Mouse (Mus musculus) intestine, postnatal 0 days (tissue): ENCODE data around the gene Slfn4. TPM values are rescaled to one million over a fixed set of nuclear protein-coding genes. Genes with fewer than 3 reads are reported as not detected.

ENCODE experiments used
- ATAC-seq: fragments of 200-750 bp; cut with Nextera tagmentation; 2 replicates; pipeline ENCODE4 v1.8.0; 2017; ENCODE audit warnings: mild to moderate bottlenecking, moderate TSS enrichment, moderate library complexity
- H3K27ac ChIP-seq: fragments of 300-500 bp; sonication (generic); 2 replicates; pipeline ENCODE4 v1.5.1; 2014; ENCODE audit warnings: mild to moderate bottlenecking, low read depth, low read length, moderate library complexity
- H3K27me3 ChIP-seq: fragments of 300-500 bp; sonication (generic); replicated peaks from 2 replicates; pipeline ENCODE4 v1.6.1; 2014; ENCODE audit warnings: low read length, mixed read lengths; ENCODE audit not compliant: control insufficient read depth, insufficient read depth
- H3K36me3 ChIP-seq: fragments of 300-500 bp; sonication (generic); 2 replicates; pipeline ENCODE4 v1.6.1; 2014; ENCODE audit warnings: mild to moderate bottlenecking, moderate library complexity; ENCODE audit not compliant: control insufficient read depth, insufficient read depth
- H3K4me1 ChIP-seq: fragments of 300-500 bp; sonication (generic); replicated peaks from 2 replicates; pipeline ENCODE4 v1.6.1; 2014; ENCODE audit warnings: antibody characterized with exemption, low read length, mixed read lengths; ENCODE audit not compliant: control insufficient read depth, insufficient read depth
- H3K4me2 ChIP-seq: fragments of 300-500 bp; sonication (generic); replicated peaks from 2 replicates; pipeline ENCODE4 v1.6.1; 2014; ENCODE audit warnings: low read depth, mild to moderate bottlenecking, moderate library complexity
- H3K4me3 ChIP-seq: fragments of 300-500 bp; sonication (generic); 2 replicates; pipeline ENCODE4 v1.5.1; 2014; ENCODE audit warnings: low read depth, low read length
- H3K9ac ChIP-seq: fragments of 300-500 bp; sonication (generic); 2 replicates; pipeline ENCODE4 v1.6.1; 2014; ENCODE audit warnings: mild to moderate bottlenecking, low read depth, low read length
- H3K9me3 ChIP-seq: fragments of 300-500 bp; sonication (generic); 2 replicates; pipeline ENCODE4 v1.6.1; 2016; ENCODE audit warnings: mixed run types; ENCODE audit not compliant: control insufficient read depth
- CTCF ChIP-seq: sonication (generic); IDR thresholded peaks from 2 replicates; pipeline ENCODE4 v1.5.1; 2016; ENCODE audit warnings: low read depth, mild to moderate bottlenecking, control low read depth, antibody characterized with exemption, moderate library complexity
- WGBS: fragments of 180-500 bp; shearing (Covaris S2); extraction: QIAGEN DNeasy Blood & Tissue Kit; methylation state at CpG from one replicate; pipeline ENCODE4 v1.1.7; 2014; 5-methylcytosine and 5-hydroxymethylcytosine counted together
- polyA plus RNA-seq: library from polyadenylated mRNA; unstranded; fragments of >200 nt; fragmentation: Nextera tagmentation; extraction: Ambion mirVana; gene quantifications from 2 replicates; pipeline ENCODE4 v1.2.1, GENCODE M21; 2015

Slfn4 gene
- polyA plus RNA-seq, 1 experiment from 2014 or later: 1.3 TPM

GRCm38 (mm10) chr11:83239811-83240210 lies 64.8 kb downstream of the Slfn4 start:
- H3K4me1 ChIP-seq: no peaks in the 10 kb centered on the region

More at GRCm38 (mm10) chr11:83239811-83240210, 64.8 kb downstream of the Slfn4 start:
- H3K4me3 ChIP-seq: no peak overlapping the region
- no peak overlapping the region for H3K4me2 ChIP-seq
- no peaks in the 10 kb centered on the region for H3K9me3 ChIP-seq
- H3K9ac ChIP-seq: no peak overlapping the region
- H3K36me3 ChIP-seq: no peaks in the 10 kb centered on the region
- WGBS: 17% methylated on average over 2 of the region's 2 CpGs
- no peak for ATAC-seq
- H3K27ac ChIP-seq: no peak overlapping the region
- H3K27me3 ChIP-seq: no peaks in the 10 kb centered on the region
- TF ChIP-seq CTCF: no peak

Other genes starting within 250 kb of the Slfn4 start
- 3.7 and 3.9 TPM in 2 replicates for gene Slfn5, start 223.8 kb upstream of the Slfn4 start, polyA plus RNA-seq
- gene Slfn9, start 183.4 kb upstream of the Slfn4 start, polyA plus RNA-seq: 5.0 and 5.6 TPM in 2 replicates
- 0.25 and 0.30 TPM in 2 replicates for gene Slfn8, start 154.4 kb upstream of the Slfn4 start, polyA plus RNA-seq
- 21.0 and 21.5 TPM in 2 replicates for gene Slfn2, start 110.1 kb upstream of the Slfn4 start, polyA plus RNA-seq
- gene Slfn1, start 58.3 kb upstream of the Slfn4 start, polyA plus RNA-seq: 0.51 and 0.53 TPM in 2 replicates
- 0.59 and 0.82 TPM in 2 replicates for gene Slfn3, start 16.1 kb downstream of the Slfn4 start, polyA plus RNA-seq
- gene Slfn14, start 111.5 kb downstream of the Slfn4 start, polyA plus RNA-seq: not detected in 2 replicates
- 20.4 and 20.7 TPM in 2 replicates for gene Ap2b1, start 123.8 kb downstream of the Slfn4 start, polyA plus RNA-seq
- gene Pex12, start 127.4 kb downstream of the Slfn4 start, polyA plus RNA-seq: 8.6 and 9.3 TPM in 2 replicates
- gene Rasl10b, start 234.0 kb downstream of the Slfn4 start, polyA plus RNA-seq: 0.82 and 0.94 TPM in 2 replicates